Mouse (Mus musculus) thymus, adult 2 months (tissue): ENCODE data around the gene Fkbp10.

ENCODE experiments used
- CTCF ChIP-seq: fragments of 200-500 bp; IDR thresholded peaks from 2 replicates; pipeline ENCODE4 v1.5.1; 2012; ENCODE audit warnings: mild to moderate bottlenecking, control low read depth, low read length, moderate library complexity, borderline replicate concordance; ENCODE audit not compliant: control insufficient read depth, poor library complexity, insufficient read depth; ENCODE audit errors: extremely low read depth
- POLR2A ChIP-seq: fragments of 200-500 bp; IDR thresholded peaks from 2 replicates; pipeline ENCODE4 v1.6.1; 2012; ENCODE audit warnings: mild to moderate bottlenecking, low read length, control low read depth, moderate library complexity; ENCODE audit not compliant: control insufficient read depth, poor library complexity, insufficient read depth; ENCODE audit errors: extremely low read depth

DNA sequence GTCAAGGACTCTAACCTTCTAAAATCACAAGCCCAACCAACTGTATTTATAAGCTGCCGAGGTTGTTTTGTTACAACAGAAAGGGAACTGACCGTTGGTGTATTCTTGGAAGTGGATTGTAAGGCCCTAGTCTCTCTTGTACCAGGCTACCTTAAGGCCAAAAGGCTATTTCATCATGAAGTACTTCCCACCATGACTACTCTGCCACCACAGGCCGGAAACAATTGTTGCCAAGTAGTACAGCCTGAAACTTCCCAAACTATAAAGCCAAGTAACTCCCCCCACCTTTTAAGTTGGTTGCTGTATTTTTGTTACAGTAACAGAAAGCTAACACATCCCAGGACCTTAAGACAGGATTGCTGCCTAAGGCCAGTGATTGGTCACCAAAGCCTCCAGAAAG, 11.3 kb downstream of the Fkbp10 start:
- TF ChIP-seq CTCF (no peak), POLR2A (no peak)
